In genomic region chr2:45681251-45681650, GRCm38 (mm10) we compare ENCODE assay signal across 18 mouse cellular contexts.
"Had no signal": no experiment of that assay in that cellular context is flagged by ENCODE, and none has a peak within 500 bp of the region (broad histone marks: within the 10 kb centered on the region; RNA-seq: fewer than 3 reads in every experiment).

No protein-coding gene starts in this region.

- H3K27me3 ChIP-seq: limb, embryonic 12.5 days; liver, embryonic 13.5 days; lung, embryonic 15.5 days; megakaryocyte, embryonic 14.5 days; midbrain, embryonic 15.5 days; neural tube, embryonic 13.5 days; stomach, embryonic 15.5 days had no signal

- H3K4me2 ChIP-seq: limb, embryonic 12.5 days; liver, embryonic 13.5 days; lung, embryonic 15.5 days; midbrain, embryonic 11.5 days; midbrain, embryonic 15.5 days; neural tube, embryonic 13.5 days; stomach, embryonic 15.5 days had no signal

- H3K9ac ChIP-seq: limb, embryonic 12.5 days; liver, embryonic 13.5 days; liver, postnatal 0 days; lung, embryonic 15.5 days; midbrain, embryonic 15.5 days; neural tube, embryonic 13.5 days; stomach, embryonic 15.5 days had no signal

- H3K4me3 ChIP-seq: layer of hippocampus, adult 2 months; limb, embryonic 12.5 days; liver, embryonic 13.5 days; lung, embryonic 15.5 days; megakaryocyte, embryonic 14.5 days; midbrain, embryonic 15.5 days; neural tube, embryonic 13.5 days; stomach, embryonic 15.5 days had no signal

- H3K4me1 ChIP-seq: liver, embryonic 13.5 days; megakaryocyte, embryonic 14.5 days; midbrain, embryonic 15.5 days; neural tube, embryonic 13.5 days; stomach, embryonic 15.5 days had no signal

- H3K9me3 ChIP-seq: limb, embryonic 12.5 days; liver, embryonic 13.5 days; lung, embryonic 15.5 days; megakaryocyte, embryonic 14.5 days; midbrain, embryonic 15.5 days; neural tube, embryonic 13.5 days; stomach, embryonic 15.5 days had no signal

- ATAC-seq: liver, postnatal 0 days; midbrain, embryonic 15.5 days had no signal

- H3K27ac ChIP-seq: layer of hippocampus, adult 2 months; limb, embryonic 12.5 days; liver, embryonic 13.5 days; lung, embryonic 15.5 days; macrophage; midbrain, embryonic 15.5 days; neural tube, embryonic 13.5 days; stomach, embryonic 15.5 days had no signal

- H3K36me3 ChIP-seq: limb, embryonic 12.5 days; liver, embryonic 13.5 days; lung, embryonic 15.5 days; midbrain, embryonic 15.5 days; neural tube, embryonic 13.5 days; stomach, embryonic 15.5 days had no signal

- DNase-seq: kidney, postnatal 10 days; kidney, postnatal 4 days; liver; liver, embryonic 13.5 days; liver, postnatal 0 days; lung, postnatal 14 days; retina, postnatal 1 day; right cerebral cortex, postnatal 4 days; thymus, postnatal 36 days had no signal
